Mouse (Mus musculus) 3134 (cell line): ENCODE measurements around the gene Lad1.

Experiments used
- DNase-seq: peaks from one replicate; pipeline ENCODE4 v3.0.0-alpha.2; 2011; ENCODE audit warnings: low spot score; ENCODE audit not compliant: insufficient read length; ENCODE audit errors: extremely low read depth

Gene Lad1

GRCm38 (mm10) chr1:135800192-135800950 is 18.0 kb upstream of the Lad1 start:
- DNase-seq = no peak

GRCm38 (mm10) chr1:135807546-135807945 is 10.9 kb upstream of the Lad1 start:
- DNase-seq = no peak

GRCm38 (mm10) chr1:135810180-135810579 is 8.2 kb upstream of the Lad1 start:
- no peak for DNase-seq

GRCm38 (mm10) chr1:135811016-135811646 is 7.3 kb upstream of the Lad1 start:
- DNase-seq = peak; percentile 56

GRCm38 (mm10) chr1:135812205-135812604 is 6.2 kb upstream of the Lad1 start:
- DNase-seq = no peak

GRCm38 (mm10) chr1:135812618-135813017 is 5.8 kb upstream of the Lad1 start:
- no peak for DNase-seq

GRCm38 (mm10) chr1:135813071-135813470 is 5.3 kb upstream of the Lad1 start:
- no peak for DNase-seq

- no peak for DNase-seq
These were observed 4.6 kb upstream of the Lad1 start for GRCm38 (mm10) chr1:135813687-135814395.

- DNase-seq = no peak
These were observed 3.9 kb upstream of the Lad1 start for GRCm38 (mm10) chr1:135814531-135814930.

GRCm38 (mm10) chr1:135817595-135817994 is 803 bp upstream of the Lad1 start:
- DNase-seq = no peak

GRCm38 (mm10) chr1:135820071-135820470 is 1.7 kb downstream of the Lad1 start:
- DNase-seq = no peak

GRCm38 (mm10) chr1:135820736-135821364 is 2.5 kb downstream of the Lad1 start:
- DNase-seq = peak; percentile 83

- DNase-seq = no peak
These were observed 3.4 kb downstream of the Lad1 start for GRCm38 (mm10) chr1:135821780-135822179.

- peak; percentile 41 for DNase-seq
These were observed 10.5 kb downstream of the Lad1 start for GRCm38 (mm10) chr1:135828918-135829317.

- no peak for DNase-seq
These were observed 15.9 kb downstream of the Lad1 start for GRCm38 (mm10) chr1:135834206-135834859.

GRCm38 (mm10) chr1:135834983-135835382 is 16.6 kb downstream of the Lad1 start:
- DNase-seq = no peak

- DNase-seq = no peak
These were observed 17.5 kb downstream of the Lad1 start, which contains the start of gene Tnnt2 for GRCm38 (mm10) chr1:135835716-135836483. Gene Tnnt2 (plus strand): TSS chr1:135836354.

GRCm38 (mm10) chr1:135838626-135839025 is 20.2 kb downstream of the Lad1 start:
- DNase-seq = no peak

GRCm38 (mm10) chr1:135839065-135839464 is 20.7 kb downstream of the Lad1 start:
- no peak for DNase-seq
